Mouse (Mus musculus): ENCODE results near the gene Rnf19b. TPM values are rescaled to one million over a fixed set of nuclear protein-coding genes. Genes with fewer than 3 reads are reported as not detected.

The Rnf19b gene
- total and polyA plus RNA-seq, 3 experiments = 75.3 to 104 (median 98.3) TPM

GRCm38 (mm10) chr4:129082379-129083115, 24.5 kb downstream of the Rnf19b start:
- peaks cover 46 to 92% of the 10 kb centered on the region in 2 experiments for H3K36me3 ChIP-seq (replicated peaks in 1 of 2; ENCODE audit: control insufficient read depth in 1 of 2, insufficient read depth in 1 of 2, low read length in 1 of 2)
- H3K4me3 ChIP-seq (replicated peaks in 1 of 3; ENCODE audit: low read depth in 2 of 3, low read length in 2 of 3, poor library complexity in 1 of 3) = no peak overlapping the region
- H3K9me3 ChIP-seq (replicated peaks; ENCODE audit: low read length) = no peaks in the 10 kb centered on the region
- H3K27ac ChIP-seq (ENCODE audit: insufficient read depth, low read depth) = no peak overlapping the region
- no peak overlapping the region for H3K4me2 ChIP-seq (ENCODE audit: insufficient read depth, low read depth, poor library complexity, severe bottlenecking)
- H3K79me2 ChIP-seq (replicated peaks; ENCODE audit: control insufficient read depth, extremely low read depth, insufficient read depth, poor library complexity, severe bottlenecking) = no peaks in the 10 kb centered on the region
- no peak overlapping the region for H3K9ac ChIP-seq (ENCODE audit: insufficient read depth, low read depth)
- dilution Hi-C loops (cut with MboI; ENCODE audit: extremely low pct_ligation_motif_present, extremely low pct_unique_long_range_greater_than_20kb, low sequenced_read_pairs) = no loop called here
- peak; percentile 96 for TF ChIP-seq SMC3 (IDR thresholded peaks at IDR 0.05; ENCODE audit: low read depth, low read length)
- no peak for TF ChIP-seq IRF4 (IDR thresholded peaks at IDR 0.05; ENCODE audit: low read depth, low read length)
- TF ChIP-seq MAX (IDR thresholded peaks at IDR 0.05; ENCODE audit: low read length) = no peak
- peak; percentile 75; the same call in 1 of the 2 replicates for TF ChIP-seq ZC3H11A (IDR thresholded peaks at IDR 0.05; ENCODE audit: low read depth, low read length)
- TF ChIP-seq RAD21 (IDR thresholded peaks at IDR 0.05; ENCODE audit: low read depth, low read length) = peak; percentile 94
- no peak for TF ChIP-seq E2F4 (IDR thresholded peaks at IDR 0.05; ENCODE audit: insufficient replicate concordance, low read depth, low read length)
- TF ChIP-seq MYC (IDR thresholded peaks at IDR 0.05; ENCODE audit: low read depth, low read length) = no peak
- TF ChIP-seq CTCF (conservative IDR thresholded peaks at IDR 0.05 in 1 of 2, IDR thresholded peaks at IDR 0.05 in 1 of 2; ENCODE audit: low read depth in 2 of 2, low read length in 2 of 2) = peak; percentile 44 to 92; a peak in 3 of 4 replicates
- TF ChIP-seq NELFE (IDR thresholded peaks at IDR 0.05; ENCODE audit: low read depth, low read length) = no peak
- no peak for TF ChIP-seq GABPA (IDR thresholded peaks at IDR 0.05; ENCODE audit: insufficient replicate concordance, low read depth, low read length)
- no peak for TF ChIP-seq PAX5 (IDR thresholded peaks at IDR 0.05; ENCODE audit: low read length)
- peak; percentile 79 for DNase-seq (ENCODE audit: extremely low read depth)
- H3K27me3 ChIP-seq (replicated peaks) = no peaks in the 10 kb centered on the region
- peaks cover 0 to 9% of the 10 kb centered on the region in 2 experiments; a peak in 1 of 4 replicates for H3K4me1 ChIP-seq (ENCODE audit: control insufficient read depth in 1 of 2, insufficient read depth in 2 of 2)
- in situ Hi-C loops (cut with MboI; ENCODE audit: low pct_ligation_motif_present, low pct_unique_long_range_greater_than_20kb, low sequenced_read_pairs) = loop anchor here (10.0 kb wide), 1 partner anchor 368 kb away; no protein-coding TSS in a partner anchor

GRCm38 (mm10) chr4:129084896-129085295, 26.8 kb downstream of the Rnf19b start:
- Histone ChIP-seq H3K79me2 (replicated peaks; ENCODE audit: control insufficient read depth, extremely low read depth, insufficient read depth, poor library complexity, severe bottlenecking) (no peaks in the 10 kb centered on the region), H3K9ac (ENCODE audit: insufficient read depth, low read depth) (no peak overlapping the region), H3K4me3 (replicated peaks in 1 of 3; ENCODE audit: low read depth in 2 of 3, low read length in 2 of 3, poor library complexity in 1 of 3) (no peak overlapping the region), H3K9me3 (replicated peaks; ENCODE audit: low read length) (no peaks in the 10 kb centered on the region), H3K4me2 (ENCODE audit: insufficient read depth, low read depth, poor library complexity, severe bottlenecking) (no peak overlapping the region), H3K27me3 (replicated peaks) (no peaks in the 10 kb centered on the region), H3K27ac (ENCODE audit: insufficient read depth, low read depth) (no peak overlapping the region), H3K36me3 (replicated peaks in 1 of 2; ENCODE audit: control insufficient read depth in 1 of 2, insufficient read depth in 1 of 2, low read length in 1 of 2) (peaks cover 32 to 70% of the 10 kb centered on the region in 2 experiments), H3K4me1 (ENCODE audit: control insufficient read depth in 1 of 2, insufficient read depth in 2 of 2) (peaks cover 0 to 9% of the 10 kb centered on the region in 2 experiments; a peak in 1 of 4 replicates)
- dilution Hi-C loops (cut with MboI; ENCODE audit: extremely low pct_ligation_motif_present, extremely low pct_unique_long_range_greater_than_20kb, low sequenced_read_pairs) = no loop called here
- in situ Hi-C loops (cut with MboI; ENCODE audit: low pct_ligation_motif_present, low pct_unique_long_range_greater_than_20kb, low sequenced_read_pairs) = loop anchor here (10.0 kb wide), 1 partner anchor 370 kb away; no protein-coding TSS in a partner anchor
- DNase-seq (ENCODE audit: extremely low read depth) = no peak
- no peak for TF ChIP-seq ETS1 (conservative IDR thresholded peaks at IDR 0.05; ENCODE audit: low read depth, low read length)
- TF ChIP-seq MYC (IDR thresholded peaks at IDR 0.05; ENCODE audit: low read depth, low read length) = no peak
- TF ChIP-seq TCF12 (IDR thresholded peaks at IDR 0.05; ENCODE audit: low read depth, low read length) = no peak
- TF ChIP-seq POLR2A (IDR thresholded peaks at IDR 0.05; ENCODE audit: low read depth, low read length) = no peak
- TF ChIP-seq ZKSCAN1 (IDR thresholded peaks at IDR 0.05; ENCODE audit: borderline replicate concordance, low read depth, low read length) = no peak
- no peak for TF ChIP-seq IRF4 (IDR thresholded peaks at IDR 0.05; ENCODE audit: low read depth, low read length)
- no peak for TF ChIP-seq GABPA (IDR thresholded peaks at IDR 0.05; ENCODE audit: insufficient replicate concordance, low read depth, low read length)
- no peak for TF ChIP-seq ZNF384 (IDR thresholded peaks at IDR 0.05; ENCODE audit: low read depth, low read length)
- no peak for TF ChIP-seq USF1 (IDR thresholded peaks at IDR 0.05; ENCODE audit: low read depth, low read length)
- TF ChIP-seq KAT2A (IDR thresholded peaks at IDR 0.05; ENCODE audit: insufficient replicate concordance, low read length) = no peak
- no peak for TF ChIP-seq NELFE (IDR thresholded peaks at IDR 0.05; ENCODE audit: low read depth, low read length)
- no peak for TF ChIP-seq BHLHE40 (IDR thresholded peaks at IDR 0.05; ENCODE audit: low read depth, low read length)
- TF ChIP-seq UBTF (IDR thresholded peaks at IDR 0.05; ENCODE audit: low read depth, low read length) = no peak
- TF ChIP-seq NRF1 (IDR thresholded peaks at IDR 0.05; ENCODE audit: low read depth, low read length) = no peak
- TF ChIP-seq CTCF (conservative IDR thresholded peaks at IDR 0.05 in 1 of 2, IDR thresholded peaks at IDR 0.05 in 1 of 2; ENCODE audit: low read depth in 2 of 2, low read length in 2 of 2) = no peak
- no peak for TF ChIP-seq JUN (IDR thresholded peaks at IDR 0.05; ENCODE audit: insufficient read depth, low read depth, low read length)
- TF ChIP-seq RAD21 (IDR thresholded peaks at IDR 0.05; ENCODE audit: low read depth, low read length) = no peak
- TF ChIP-seq SIN3A (IDR thresholded peaks at IDR 0.05; ENCODE audit: low read length) = no peak
- no peak for TF ChIP-seq RCOR1 (conservative IDR thresholded peaks at IDR 0.05; ENCODE audit: low read depth, low read length)

All from CH12.LX (cell line).